Mouse (Mus musculus) adrenal gland, postnatal 25 days (tissue): ENCODE data around the gene Pcnx. TPM values are rescaled to one million over a fixed set of nuclear protein-coding genes. Genes with fewer than 3 reads are reported as not detected.
"Not testable (repeated sequence)": the region's sequence is repeated elsewhere in the genome, so short reads cannot be mapped to it uniquely, and the experiment has no call there.

Experiments
- DNase-seq: peaks from one replicate; pipeline ENCODE4 v3.0.0; 2021; ENCODE audit warnings: mixed read lengths
- total RNA-seq: library from RNA; stranded (reverse); gene quantifications from 2 replicates; pipeline ENCODE4 v1.2.3, GENCODE M21; 2021

The Pcnx gene
- total RNA-seq, 1 experiment from 2014 or later: 64.0 TPM

DNA sequence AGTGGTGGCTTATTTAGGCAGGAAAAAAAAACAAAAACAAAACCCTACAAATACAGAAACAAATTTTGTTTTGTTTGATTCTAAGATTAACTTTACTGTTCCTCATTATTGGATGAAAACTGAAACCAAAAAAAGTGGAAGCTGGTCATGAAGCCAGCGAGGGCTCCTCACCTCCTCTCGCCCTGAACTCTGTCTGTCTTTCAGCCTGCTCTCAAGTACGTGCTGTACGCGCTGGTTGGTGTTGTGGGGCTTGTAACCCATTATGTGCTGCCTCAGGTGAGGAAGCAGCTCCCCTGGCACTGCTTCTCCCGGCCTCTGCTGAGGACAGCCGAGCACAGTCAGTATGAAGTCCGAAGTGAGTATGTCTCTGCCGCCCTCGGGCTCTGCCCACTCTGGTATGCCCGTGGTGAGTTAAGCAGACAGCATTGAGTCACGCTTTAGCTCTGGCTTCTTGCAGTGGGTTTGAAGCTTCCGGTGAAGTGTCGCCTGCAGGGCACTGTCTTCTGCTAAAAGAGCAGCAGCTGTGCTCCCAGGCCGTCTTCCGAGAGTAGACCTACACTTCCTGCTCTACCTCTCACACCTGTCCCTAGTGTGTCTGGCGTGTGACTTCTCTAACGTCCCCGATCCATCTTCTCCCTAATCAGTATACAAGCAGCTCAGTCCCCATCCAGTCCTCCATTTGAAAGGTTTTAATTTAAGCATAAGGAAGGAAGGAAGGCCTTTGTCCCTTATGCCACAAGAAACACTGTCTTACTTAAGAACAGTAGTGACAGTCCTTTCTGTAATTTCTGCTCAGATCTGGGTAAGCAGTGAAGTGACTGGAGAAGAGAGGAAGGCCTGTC, 111.4 kb downstream of the Pcnx start:
- DNase-seq: no peak

DNA sequence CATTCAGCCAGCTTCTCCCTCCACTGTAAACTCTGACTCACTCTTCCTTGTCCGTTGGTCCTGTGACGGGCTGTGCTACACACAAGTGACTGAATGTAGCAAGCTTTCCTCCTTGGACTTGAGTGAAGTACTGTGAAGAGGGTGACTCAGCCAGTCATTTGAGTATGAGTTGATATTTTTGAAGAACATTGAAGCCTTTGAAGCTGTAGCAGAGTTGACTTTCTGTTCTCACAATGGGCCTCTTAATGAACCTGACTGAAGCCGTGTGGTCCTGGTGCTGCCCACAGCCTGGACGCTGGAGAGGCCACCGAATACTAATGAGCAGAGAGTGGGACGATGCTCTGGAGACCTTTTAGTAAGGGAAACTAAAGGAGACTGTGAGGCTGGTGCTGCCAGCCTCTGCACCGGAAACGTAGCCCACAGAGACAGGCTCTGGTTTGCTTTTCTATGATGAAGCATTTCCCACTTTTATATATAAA, 112.1 kb downstream of the Pcnx start:
- no peak for DNase-seq

DNA sequence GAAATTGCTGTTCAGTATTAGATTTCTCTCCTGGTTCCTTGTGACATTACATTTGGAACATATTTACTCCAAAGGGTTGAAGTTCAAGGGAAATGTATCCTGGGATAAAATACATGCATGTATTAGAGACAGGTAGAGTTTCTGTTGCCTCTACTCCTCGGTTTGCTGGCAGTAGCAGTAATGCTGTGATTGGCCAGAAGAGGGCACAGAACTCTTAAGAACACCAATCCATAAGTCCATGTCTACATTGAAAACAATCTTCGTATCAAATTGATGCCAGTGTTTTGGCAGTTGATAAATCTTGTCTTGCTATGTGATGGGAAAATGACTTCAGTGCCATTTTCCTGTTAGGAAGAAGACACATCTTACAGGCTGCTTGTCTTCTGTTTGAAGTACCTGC, 115.0 kb downstream of the Pcnx start:
- peak; percentile 23 for DNase-seq

DNA sequence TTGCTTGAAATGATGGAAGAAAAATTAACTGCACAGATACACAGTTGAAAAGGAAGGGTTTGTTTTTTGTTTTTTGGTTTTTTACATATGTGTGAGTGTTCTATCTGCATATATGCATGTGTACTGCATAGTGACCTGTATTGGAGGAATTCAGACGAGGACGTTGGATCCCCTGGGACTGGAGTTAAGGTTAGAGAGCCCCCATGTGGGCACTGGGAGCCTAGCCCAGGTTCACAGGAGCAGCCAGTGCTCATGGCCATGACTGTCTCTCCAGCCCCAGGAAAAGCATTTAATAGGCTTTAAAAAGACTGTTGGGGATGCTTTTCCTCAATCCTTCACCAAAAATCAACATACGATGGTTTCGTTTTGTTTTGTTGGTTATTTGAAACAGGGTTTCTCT, 117.5 kb downstream of the Pcnx start:
- DNase-seq: no peak

DNA sequence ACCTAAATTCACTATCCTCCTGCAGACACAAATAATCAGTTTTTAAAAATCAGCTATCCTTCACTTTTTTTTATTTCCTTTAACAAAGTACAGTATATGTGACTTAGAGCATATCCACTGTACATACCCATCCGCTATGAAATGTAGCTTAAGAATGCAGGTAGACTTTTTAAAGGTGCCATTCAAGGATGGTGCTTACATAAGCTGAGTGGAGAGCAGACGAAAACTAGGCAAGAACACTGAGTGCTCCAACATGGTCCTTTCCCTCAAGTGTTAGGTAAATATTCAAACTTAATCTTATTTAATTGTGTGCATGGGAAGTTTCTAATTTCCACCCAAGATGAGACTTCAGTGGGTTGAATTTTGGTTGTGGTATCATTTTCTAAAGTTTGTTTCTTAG, 119.5 kb downstream of the Pcnx start:
- DNase-seq: no peak

DNA sequence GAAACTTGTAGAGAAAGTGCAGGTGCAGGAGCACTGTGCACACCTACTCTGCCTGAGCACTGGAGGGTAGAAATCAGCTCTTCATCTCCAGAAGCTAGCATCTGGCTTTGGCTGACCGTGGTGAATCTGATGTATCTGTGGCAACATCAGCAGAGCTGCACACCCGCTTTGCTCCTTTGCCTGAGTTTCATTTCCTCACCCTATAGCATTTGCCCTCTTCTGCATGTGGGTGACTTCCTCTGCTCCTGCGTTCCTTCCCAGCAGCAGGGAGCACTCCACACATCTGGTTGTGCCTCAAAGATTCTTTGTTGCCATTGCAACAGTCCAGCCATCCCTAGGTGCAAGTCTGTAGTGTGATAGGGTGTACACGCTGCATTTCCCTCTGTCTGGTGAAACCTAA, 132.3 kb downstream of the Pcnx start:
- no peak for DNase-seq

DNA sequence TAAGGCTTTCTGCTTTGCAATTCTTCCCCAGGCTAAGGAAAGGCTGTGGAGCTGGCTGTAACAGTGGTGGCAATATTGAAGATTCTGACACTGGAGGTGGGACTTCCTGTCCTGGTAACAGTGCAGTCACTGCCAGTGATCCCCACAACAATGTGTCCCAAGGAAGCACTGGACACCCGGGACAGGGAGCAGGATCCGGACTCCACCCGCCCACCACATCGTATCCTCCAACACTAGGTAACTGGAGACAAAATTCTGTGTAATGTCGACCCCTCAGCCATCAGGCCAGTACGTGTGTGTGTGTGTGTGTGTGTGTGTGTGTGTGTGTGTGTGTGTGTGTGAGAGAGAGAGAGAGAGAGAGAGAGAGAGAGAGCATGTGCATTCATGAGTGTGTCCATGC, 133.2 kb downstream of the Pcnx start:
- no peak for DNase-seq

DNA sequence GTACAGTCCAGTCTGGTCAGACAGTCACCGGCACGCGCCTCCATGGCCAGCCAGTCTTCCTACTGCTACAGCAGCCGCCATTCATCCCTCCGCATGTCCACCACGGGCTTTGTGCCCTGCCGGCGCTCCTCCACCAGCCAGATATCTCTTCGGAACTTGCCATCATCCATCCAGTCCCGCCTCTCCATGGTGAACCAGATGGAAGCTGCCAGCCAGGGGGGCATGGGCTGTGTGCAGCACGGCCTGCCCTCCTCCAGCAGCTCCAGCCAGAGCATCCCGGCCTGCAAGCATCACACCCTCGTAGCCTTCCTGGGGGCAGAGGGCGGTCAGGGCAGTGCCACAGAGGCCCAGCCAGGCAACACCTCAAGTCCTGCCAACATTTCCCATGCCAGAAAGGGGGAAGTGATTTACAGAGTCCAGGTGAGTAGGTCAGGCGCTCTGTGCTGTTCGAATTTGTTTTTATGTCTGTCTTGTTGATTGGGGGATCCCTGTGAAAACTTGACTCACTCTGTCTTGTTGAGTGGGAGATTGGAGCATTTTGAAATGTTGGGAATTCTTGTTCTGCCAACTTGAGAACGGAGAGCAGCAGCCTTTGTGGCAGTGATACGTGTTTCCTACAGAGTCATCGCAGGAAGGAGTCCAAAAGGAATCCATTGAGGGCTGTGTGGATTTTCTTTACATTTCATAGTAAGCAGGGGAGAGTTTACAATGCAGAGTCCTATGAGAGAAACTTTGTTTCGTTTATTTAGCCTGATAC, 135.3 kb downstream of the Pcnx start:
- no peak for DNase-seq

DNA sequence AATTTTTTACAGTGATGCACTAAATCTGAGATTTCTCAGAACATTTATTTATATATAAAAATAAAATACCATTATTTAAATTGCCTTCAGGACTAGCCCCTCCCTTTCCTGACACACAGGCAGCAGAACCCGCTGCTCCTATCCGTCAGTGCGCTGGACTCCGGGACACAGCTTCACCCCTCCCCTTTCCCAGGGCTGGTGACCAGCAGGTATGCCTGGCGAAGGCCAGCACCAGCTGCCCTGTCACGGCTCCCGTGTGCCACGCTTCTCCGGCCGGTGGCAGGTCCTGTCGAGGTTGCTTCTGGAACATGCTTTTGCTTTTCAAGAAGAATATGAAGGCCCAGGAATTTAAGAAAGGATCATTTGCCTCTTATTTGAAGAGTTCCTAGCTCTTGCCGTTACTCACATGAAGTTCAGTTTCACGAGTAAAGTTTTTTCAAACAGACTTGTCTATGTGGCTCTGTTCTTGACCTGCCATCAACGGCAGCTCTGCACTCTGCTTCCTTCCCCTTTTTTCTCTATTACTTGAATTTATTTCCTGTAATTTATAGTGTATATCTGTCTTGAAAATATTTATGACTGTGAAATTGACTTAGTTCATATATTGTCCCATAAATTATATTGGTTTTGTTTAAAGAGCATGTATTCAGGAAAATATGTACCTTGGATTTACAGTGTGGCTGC, 137.0 kb downstream of the Pcnx start:
- no peak for DNase-seq

DNA sequence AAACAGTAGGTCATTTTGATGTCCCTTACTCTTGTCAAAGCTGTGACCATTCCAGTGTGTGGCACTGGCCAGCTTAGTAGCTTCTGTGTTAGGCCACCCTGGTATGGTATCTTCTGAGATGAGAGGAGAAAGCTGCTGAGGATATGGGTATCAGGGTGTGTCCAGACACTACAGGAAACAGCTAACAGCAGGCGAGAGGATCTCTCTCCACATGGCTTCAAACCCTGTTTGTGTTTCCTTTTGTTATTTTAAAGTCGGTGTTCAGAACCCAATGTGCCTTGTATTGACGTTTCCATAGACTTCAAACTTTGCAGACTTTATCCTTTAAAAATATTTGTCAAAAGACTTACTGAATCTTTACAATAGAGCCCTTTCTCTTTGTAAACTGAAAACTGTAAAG, 137.7 kb downstream of the Pcnx start:
- DNase-seq: no peak

DNA sequence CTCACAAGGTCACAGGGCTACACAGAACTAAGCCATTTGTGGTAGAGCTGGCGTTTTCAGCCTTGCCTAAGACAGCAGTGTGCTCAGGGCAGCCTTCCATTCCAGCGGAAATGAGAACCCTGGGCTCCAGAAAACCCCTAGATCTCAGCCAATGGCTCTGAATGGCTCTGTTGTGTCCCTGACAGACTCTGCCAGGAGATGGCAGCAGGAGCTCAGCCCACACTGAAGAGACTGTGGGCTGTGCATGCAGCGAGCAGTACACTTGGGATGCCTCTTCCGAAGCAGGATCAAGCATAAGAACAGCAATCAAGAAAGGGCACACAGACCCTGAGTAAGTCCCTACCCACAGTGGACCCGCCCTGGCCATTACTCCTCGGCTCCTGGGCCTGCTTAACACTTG, 142.9 kb downstream of the Pcnx start:
- DNase-seq: not testable (repeated sequence)

DNA sequence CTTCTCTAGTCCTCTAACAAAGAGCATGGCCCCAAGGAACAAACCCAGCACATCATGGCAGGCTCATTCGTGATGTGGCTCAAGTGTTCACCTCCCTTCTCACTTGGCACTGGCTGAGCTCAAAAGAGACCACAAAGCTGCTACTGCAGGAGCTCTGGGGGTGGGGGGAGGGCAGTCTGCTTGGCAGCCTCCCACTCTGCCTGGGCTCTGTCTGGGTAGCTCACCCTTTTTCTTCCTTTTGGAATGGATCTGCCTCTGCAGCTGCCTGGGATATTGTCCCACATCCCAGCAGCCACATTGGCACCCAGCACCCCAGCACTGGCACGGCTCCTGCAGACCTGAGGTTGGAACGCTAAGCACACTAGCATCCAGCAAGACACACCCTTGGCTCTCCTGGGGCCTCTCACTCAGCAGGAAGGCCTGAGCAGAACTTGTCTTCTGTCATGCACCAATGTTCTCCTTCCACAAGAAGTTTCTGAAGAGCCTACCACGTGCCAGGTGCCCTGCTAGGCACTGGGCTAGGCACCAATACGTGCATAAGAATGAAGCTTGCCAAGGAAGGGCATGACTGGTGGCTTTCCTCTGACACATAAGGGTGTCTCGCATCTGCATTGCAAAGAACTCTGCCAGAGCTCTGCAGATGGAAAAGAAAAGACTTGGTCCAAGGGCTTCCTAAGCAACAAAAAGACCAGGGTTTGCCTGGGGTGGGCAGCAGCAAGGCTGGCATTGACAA, 166.2 kb downstream of the Pcnx start:
- DNase-seq: not testable (repeated sequence)

DNA sequence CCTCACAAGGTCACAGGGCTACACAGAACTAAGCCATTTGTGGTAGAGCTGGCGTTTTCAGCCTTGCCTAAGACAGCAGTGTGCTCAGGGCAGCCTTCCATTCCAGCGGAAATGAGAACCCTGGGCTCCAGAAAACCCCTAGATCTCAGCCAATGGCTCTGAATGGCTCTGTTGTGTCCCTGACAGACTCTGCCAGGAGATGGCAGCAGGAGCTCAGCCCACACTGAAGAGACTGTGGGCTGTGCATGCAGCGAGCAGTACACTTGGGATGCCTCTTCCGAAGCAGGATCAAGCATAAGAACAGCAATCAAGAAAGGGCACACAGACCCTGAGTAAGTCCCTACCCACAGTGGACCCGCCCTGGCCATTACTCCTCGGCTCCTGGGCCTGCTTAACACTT, 173.7 kb downstream of the Pcnx start:
- DNase-seq: not testable (repeated sequence)

DNA sequence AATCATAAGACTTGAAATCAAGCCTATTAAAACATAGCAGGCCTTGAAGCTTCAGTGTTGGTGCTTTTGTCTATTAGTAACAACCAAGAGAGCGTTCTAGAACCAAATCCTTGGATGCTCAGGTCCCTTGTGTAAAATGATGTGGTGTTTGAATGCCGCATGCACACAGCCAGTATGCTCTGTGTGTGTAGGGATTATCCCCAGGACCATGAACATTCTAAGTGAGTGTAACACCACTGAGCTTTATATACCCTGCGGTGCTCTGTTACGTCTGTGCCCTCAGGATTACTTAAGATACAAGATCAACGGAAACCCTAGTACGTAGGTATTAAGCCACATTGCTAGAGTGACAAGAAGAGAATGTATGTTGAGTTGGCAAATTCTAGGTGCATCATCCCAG, 174.2 kb downstream of the Pcnx start:
- DNase-seq: not testable (repeated sequence)

DNA sequence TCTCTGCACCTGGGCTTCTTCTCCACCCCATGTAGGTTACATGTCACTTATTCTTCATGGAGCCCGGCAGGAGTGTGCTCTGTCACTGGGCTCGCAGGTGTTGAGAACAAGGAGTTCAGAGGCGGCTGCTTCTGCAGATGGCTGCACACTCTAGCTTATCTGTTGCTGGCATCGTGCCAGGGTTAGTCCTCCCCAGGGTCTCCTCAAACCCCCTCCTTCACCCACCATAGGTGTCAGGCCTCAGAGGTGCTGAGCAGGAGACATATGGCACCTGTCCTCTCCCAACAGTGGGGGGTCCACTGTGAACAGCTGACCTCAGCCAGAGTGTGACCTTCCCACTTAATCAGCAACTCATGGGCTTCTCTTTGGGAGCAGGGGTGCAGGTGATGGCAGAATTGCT, 184.3 kb downstream of the Pcnx start:
- DNase-seq: not testable (repeated sequence)

Other genes starting within 250 kb of the Pcnx start
- gene Ttc9, start 228.8 kb upstream of the Pcnx start, total RNA-seq: 3.1 and 4.3 TPM in 2 replicates
- 2.2 and 2.6 TPM in 2 replicates for gene Map3k9, start 78.8 kb upstream of the Pcnx start, total RNA-seq